Mouse (Mus musculus) embryonic facial prominence, embryonic 13.5 days (tissue): ENCODE data around the gene Emilin1. TPM values are rescaled to one million over a fixed set of nuclear protein-coding genes. Genes with fewer than 3 reads are reported as not detected.
A peak's percentile ranks its signal among the peaks of the same experiment; 100 is the strongest.

Experiments
- ATAC-seq: fragments of 200-750 bp; cut with Nextera tagmentation; 2 replicates; pipeline ENCODE4 v1.8.0; 2017; ENCODE audit warnings: low read depth; ENCODE audit not compliant: insufficient number of reproducible peaks, insufficient read depth, low FRiP score, low TSS enrichment
- H3K27ac ChIP-seq: fragments of 300-500 bp; sonication (generic); 2 replicates; pipeline ENCODE4 v1.5.1; 2015; ENCODE audit warnings: moderate library complexity, mild to moderate bottlenecking, inconsistent platforms
- H3K27me3 ChIP-seq: fragments of 300-500 bp; sonication (generic); 2 replicates; pipeline ENCODE4 v1.6.1; 2015; ENCODE audit warnings: mild to moderate bottlenecking, inconsistent platforms
- H3K36me3 ChIP-seq: fragments of 300-500 bp; sonication (generic); 2 replicates; pipeline ENCODE4 v1.6.1; 2015; ENCODE audit warnings: mild to moderate bottlenecking, inconsistent platforms
- H3K4me1 ChIP-seq: fragments of 300-500 bp; sonication (generic); 2 replicates; pipeline ENCODE4 v1.6.1; 2015; ENCODE audit warnings: inconsistent platforms
- H3K4me2 ChIP-seq: fragments of 300-500 bp; sonication (generic); 2 replicates; pipeline ENCODE4 v1.6.1; 2015; ENCODE audit warnings: moderate library complexity, mild to moderate bottlenecking, inconsistent platforms
- H3K4me3 ChIP-seq: fragments of 300-500 bp; sonication (generic); 2 replicates; pipeline ENCODE4 v1.5.1; 2015; ENCODE audit warnings: mild to moderate bottlenecking, inconsistent platforms
- H3K9ac ChIP-seq: fragments of 300-500 bp; sonication (generic); 2 replicates; pipeline ENCODE4 v1.6.1; 2015; ENCODE audit warnings: mild to moderate bottlenecking, inconsistent platforms
- H3K9me3 ChIP-seq: fragments of 300-500 bp; sonication (generic); 2 replicates; pipeline ENCODE4 v1.6.1; 2016; ENCODE audit warnings: inconsistent platforms
- WGBS: fragments of 180-500 bp; shearing (Covaris S2); methylation state at CpG from one replicate; pipeline ENCODE4 v1.1.7; 2015; ENCODE audit warnings: mixed read lengths; 5-methylcytosine and 5-hydroxymethylcytosine counted together
- polyA plus RNA-seq: library from polyadenylated mRNA; unstranded; fragments of >200 nt; fragmentation: Nextera tagmentation; extraction: Ambion mirVana; gene quantifications from 2 replicates; pipeline ENCODE4 v1.2.1, GENCODE M21; 2015

Emilin1 gene
- polyA plus RNA-seq, result 199 and 251 TPM in 2 replicates

DNA sequence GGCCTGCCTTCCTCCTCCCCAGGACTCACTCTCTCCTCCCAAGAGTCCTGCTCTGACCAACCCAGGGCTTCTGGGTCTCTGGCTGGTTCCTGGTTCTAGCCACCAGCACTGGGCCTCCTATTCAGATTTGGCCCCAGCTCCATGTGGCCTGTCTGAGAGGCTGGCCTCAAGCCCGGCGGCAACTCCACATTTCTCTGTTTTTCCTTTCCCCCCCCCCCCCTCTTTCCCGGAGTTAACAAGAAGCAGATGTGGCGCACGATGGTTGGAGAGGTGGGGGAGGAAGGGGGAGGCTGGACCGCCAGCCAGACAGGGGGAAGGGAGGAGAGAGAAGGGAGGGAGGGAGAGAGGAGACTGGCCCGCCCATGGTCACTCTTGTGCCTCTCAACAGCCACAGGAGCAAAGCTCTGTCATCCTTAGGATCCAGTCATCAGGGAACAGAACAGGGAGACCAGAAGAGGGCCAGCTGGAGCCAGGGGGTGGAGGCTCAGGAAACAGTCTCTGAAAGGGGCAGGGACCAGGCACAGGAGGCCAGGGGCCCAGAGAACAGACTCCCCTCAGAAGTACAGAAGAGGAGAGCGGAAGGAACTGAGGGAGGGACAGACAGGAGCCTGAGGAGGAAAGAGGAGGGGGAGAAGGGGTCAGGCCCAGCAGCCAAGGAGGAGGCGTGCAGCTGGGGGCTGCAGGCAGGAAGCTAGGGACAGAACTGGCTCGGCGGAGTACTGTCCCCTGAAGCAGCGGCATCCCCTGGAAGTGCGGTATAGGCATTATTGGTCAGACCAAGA lies at the start of gene Emilin1:
Emilin1 (plus strand) TSS at position 343 of the 782 bp plus-strand sequence.
- Histone ChIP-seq H3K36me3 (peaks cover 17% of the 10 kb centered on the region), H3K4me1 (peaks cover 88% of the 10 kb centered on the region), H3K27ac (peak within 1 kb of the TSS; percentile 99), H3K27me3 (no peaks in the 10 kb centered on the region), H3K9ac (peak within 1 kb of the TSS; percentile 88), H3K9me3 (no peaks in the 10 kb centered on the region), H3K4me2 (peak within 1 kb of the TSS; percentile 95), H3K4me3 (peak within 1 kb of the TSS; percentile 68)
- WGBS, result 11% methylated on average over 12 of the region's 13 CpGs
- peak; percentile 66 for ATAC-seq

DNA sequence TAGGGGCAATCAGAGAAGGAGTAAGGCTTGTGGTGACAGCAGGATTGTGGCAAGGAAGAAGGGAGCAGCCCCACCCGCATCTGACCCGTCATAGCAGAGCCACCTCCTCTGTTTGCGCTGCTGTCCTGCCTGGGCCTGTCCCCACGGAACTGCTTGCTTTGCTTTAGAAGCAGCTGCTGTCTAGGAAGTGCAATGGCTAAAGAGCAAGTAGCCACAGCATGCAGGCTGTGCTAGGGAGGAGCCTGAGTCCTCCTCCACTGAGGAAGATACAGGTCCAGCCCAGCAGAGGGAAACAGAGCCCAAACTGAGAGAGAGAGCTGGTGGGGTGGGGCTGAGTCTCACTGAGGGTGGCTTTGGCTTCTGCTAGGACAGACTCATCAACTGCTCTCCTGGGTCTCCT lies 49.4 kb upstream of the Emilin1 start:
- peaks cover 21% of the 10 kb centered on the region for H3K36me3 ChIP-seq
- 41% methylated on average over 4 of the region's 4 CpGs for WGBS
- H3K9me3 ChIP-seq, result no peaks in the 10 kb centered on the region
- H3K4me3 ChIP-seq, result no peak overlapping the region
- no peak overlapping the region for H3K4me2 ChIP-seq
- H3K4me1 ChIP-seq, result no peaks in the 10 kb centered on the region
- ATAC-seq, result peak; percentile 26; the same call in 1 of the 2 replicates
- no peaks in the 10 kb centered on the region for H3K27me3 ChIP-seq
- H3K27ac ChIP-seq, result no peak overlapping the region
- H3K9ac ChIP-seq, result no peak overlapping the region

DNA sequence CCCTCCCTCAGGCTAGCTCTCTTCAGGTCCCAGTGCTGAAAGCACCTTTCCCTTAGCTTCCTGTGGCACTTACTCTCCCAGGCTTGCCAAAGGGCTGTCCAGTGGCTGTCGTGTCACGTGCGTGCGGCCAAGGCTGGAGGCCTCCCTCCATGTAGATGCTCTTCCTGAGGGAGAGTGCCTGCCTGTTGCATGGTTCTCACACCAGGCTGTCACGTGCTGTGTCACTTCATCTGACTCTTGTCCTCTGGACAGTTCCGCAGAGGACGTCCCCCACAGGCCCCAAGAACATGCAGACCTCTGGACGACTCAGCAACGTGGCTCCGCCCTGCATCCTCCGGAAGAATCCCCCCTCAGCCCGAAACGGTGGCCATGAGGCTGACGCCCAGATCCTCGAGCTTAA lies 48.9 kb upstream of the Emilin1 start:
- no peaks in the 10 kb centered on the region for H3K27me3 ChIP-seq

DNA sequence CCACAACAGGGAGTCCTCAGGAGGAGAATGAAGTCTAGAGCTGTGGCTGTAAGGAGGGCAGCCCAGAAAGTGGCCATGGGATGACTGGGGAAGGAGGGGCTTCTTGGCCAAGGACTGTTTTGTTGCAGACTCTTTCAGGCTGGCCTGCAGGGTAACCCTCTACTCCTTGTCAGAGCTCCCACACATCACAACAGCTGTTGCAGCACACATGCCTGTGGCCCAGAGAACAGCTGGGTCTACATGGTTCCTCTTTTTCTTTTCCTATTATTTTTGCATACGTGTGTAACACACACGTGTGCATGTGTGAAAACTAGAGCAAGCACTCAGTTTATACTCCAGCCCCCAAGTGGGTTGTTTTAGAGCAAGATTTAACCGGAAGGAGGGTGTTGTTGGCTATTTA lies 46.3 kb upstream of the Emilin1 start:
- Histone ChIP-seq H3K36me3 (peaks cover 30% of the 10 kb centered on the region), H3K4me1 (peaks cover 17% of the 10 kb centered on the region), H3K9me3 (no peaks in the 10 kb centered on the region), H3K27me3 (no peaks in the 10 kb centered on the region), H3K4me2 (no peak overlapping the region), H3K9ac (no peak overlapping the region), H3K4me3 (no peak overlapping the region), H3K27ac (no peak overlapping the region)
- WGBS, result 84% methylated on average over 3 of the region's 3 CpGs
- ATAC-seq, result no peak

More for the DNA sequence above, 48.9 kb upstream of the Emilin1 start:
- no peak overlapping the region for H3K4me3 ChIP-seq
- H3K4me1 ChIP-seq, result no peaks in the 10 kb centered on the region
- WGBS, result 43% methylated on average over 15 of the region's 15 CpGs
- H3K4me2 ChIP-seq, result no peak overlapping the region
- no peak for ATAC-seq
- H3K27ac ChIP-seq, result no peak overlapping the region
- H3K36me3 ChIP-seq, result peaks cover 21% of the 10 kb centered on the region
- no peak overlapping the region for H3K9ac ChIP-seq
- H3K9me3 ChIP-seq, result no peaks in the 10 kb centered on the region

DNA sequence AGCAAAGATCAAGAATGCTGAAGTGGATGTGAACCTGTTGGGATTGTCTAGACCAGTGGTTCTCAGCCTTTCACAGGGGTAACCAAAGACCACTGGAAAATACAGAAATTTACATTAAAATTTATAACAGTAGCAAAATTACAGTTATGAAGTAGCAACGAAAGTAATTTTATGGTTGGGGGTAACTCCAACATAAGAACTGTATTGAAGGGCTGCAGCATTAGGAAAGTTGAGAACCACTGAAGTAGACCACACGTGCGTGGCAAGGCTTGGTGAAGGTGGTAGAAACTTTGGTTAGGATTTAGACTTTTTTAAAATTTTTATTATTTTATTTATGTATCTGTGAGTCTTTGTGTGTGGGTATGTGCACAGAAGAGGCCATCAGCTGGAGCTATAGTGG lies 45.5 kb upstream of the Emilin1 start, which contains the start of gene Tmem214:
Tmem214 (plus strand) TSS at position 301 of the 400 bp plus-strand sequence.
- 95% methylated on average over 3 of the region's 3 CpGs for WGBS
- H3K4me3 ChIP-seq, result peak within 1 kb of the TSS; percentile 87
- H3K4me1 ChIP-seq, result peaks cover 17% of the 10 kb centered on the region
- H3K36me3 ChIP-seq, result peaks cover 39% of the 10 kb centered on the region
- peak within 1 kb of the TSS; percentile 96; the same call in 1 of the 2 replicates for H3K9ac ChIP-seq
- H3K27ac ChIP-seq, result peak within 1 kb of the TSS; percentile 49; the same call in 1 of the 2 replicates
- no peaks in the 10 kb centered on the region for H3K27me3 ChIP-seq
- peak within 1 kb of the TSS; percentile 82 for H3K4me2 ChIP-seq
- no peaks in the 10 kb centered on the region for H3K9me3 ChIP-seq
- ATAC-seq, result no peak

DNA sequence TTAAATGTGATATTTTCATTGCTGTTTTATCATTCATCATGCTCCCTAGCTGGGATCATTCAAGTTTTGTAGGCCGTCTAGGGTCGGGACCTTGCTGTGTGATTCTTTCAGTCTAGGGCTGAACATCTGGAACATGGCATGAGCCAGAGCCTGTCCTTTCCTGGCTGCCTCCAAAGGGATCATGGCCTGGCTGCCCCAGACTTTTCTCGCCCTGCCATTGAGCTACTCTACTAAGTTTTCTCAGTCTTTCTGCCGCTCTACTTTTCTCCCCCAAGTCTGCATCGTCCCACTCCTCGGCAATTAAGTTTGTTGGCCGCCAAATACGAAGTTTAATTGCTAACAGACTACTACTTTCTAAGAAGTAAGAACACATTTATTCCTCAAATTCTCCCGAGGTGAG lies 44.2 kb upstream of the Emilin1 start:
- Histone ChIP-seq H3K4me1 (peaks cover 17% of the 10 kb centered on the region), H3K4me2 (peak overlapping the region; percentile 82), H3K9me3 (no peaks in the 10 kb centered on the region), H3K27me3 (no peaks in the 10 kb centered on the region), H3K36me3 (peaks cover 51% of the 10 kb centered on the region), H3K4me3 (peak overlapping the region; percentile 87), H3K9ac (peak overlapping the region; percentile 96), H3K27ac (peak overlapping the region; percentile 49)
- ATAC-seq, result no peak
- 7% methylated on average over 9 of the region's 9 CpGs for WGBS

DNA sequence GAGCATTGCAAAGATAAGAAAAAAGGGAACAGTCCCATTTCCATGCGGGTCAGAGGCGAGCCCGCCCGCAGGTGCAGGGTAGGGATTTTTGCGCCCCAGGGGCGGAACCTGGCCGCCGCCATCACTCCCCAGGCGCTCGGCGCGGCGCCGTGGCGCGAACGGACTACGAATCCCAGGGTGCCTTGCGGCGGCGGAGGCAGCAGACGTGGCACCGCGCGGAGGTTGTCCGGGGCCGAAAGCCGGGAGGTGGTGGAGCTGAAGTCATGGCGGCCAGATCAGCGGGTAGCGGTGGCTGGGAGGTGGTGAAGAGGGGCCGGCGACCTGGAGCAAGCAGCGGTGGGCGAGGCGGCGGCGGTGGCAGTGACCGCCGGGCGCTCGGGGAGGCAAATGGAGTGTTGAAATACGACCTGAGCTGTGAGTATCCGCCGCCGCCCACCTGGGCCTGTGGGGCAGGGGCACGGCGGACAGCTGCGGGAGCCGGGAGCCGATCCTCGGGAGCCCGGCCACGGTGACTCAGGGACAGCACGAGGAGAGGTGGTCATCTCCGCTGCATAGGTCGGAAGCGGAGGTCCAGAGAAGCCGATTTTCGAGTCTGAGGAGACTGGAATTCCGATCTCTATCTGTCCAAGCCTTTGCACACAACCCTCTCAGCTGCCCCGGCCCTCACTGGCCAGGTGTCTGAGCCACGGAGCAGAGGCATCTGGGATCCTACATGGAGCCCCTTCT lies 43.6 kb upstream of the Emilin1 start:
- peaks cover 54% of the 10 kb centered on the region for H3K36me3 ChIP-seq
- ATAC-seq, result peak; percentile 89
- no peaks in the 10 kb centered on the region for H3K9me3 ChIP-seq
- H3K9ac ChIP-seq, result peak overlapping the region; percentile 96
- peak overlapping the region; percentile 87 for H3K4me3 ChIP-seq
- H3K4me2 ChIP-seq, result peak overlapping the region; percentile 82
- peaks cover 17% of the 10 kb centered on the region for H3K4me1 ChIP-seq
- H3K27me3 ChIP-seq, result no peaks in the 10 kb centered on the region
- WGBS, result under 1% methylated on average over 63 of the region's 63 CpGs
- peak overlapping the region; percentile 49 for H3K27ac ChIP-seq

DNA sequence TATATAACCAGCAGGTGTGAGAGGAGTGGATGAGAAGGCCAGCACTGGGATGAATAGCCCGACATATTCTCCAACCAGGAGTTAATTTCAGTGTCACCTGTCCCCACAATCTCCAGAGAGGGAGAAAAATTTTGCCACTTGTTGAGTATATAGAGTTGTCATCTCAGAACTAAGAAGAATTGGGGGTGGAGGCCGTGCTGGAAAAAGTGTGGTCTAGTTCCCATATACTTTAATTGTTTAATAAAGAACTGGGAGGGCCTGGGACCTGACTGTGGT lies 43.1 kb upstream of the Emilin1 start:
- 28% methylated on average over 2 of the region's 2 CpGs for WGBS
- H3K36me3 ChIP-seq, result peaks cover 55% of the 10 kb centered on the region

DNA sequence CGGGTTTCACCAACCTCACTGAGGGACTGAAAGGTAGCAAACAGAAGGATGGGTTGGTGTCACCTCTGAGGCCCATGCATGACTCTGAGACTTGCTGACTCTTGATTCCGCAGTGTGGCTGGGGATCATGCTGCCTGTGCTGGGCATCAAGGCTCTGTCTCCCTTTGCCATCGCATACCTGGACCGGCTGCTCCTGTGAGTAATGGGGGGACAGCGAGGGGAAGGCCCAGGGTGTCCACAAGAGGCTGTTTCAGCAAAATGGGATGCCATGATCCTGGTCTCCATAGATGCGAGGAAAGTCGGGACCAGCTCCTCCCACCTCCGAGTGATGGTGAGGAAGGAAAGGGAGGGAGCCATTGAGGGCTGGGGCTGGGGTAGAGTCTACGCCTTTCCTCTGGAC lies 40.6 kb upstream of the Emilin1 start:
- ATAC-seq, result no peak

More for the DNA sequence above, 43.1 kb upstream of the Emilin1 start:
- peak overlapping the region; percentile 49; the same call in 1 of the 2 replicates for H3K27ac ChIP-seq
- peak overlapping the region; percentile 96 for H3K9ac ChIP-seq
- peak overlapping the region; percentile 87 for H3K4me3 ChIP-seq
- no peak for ATAC-seq
- H3K4me1 ChIP-seq, result peaks cover 17% of the 10 kb centered on the region
- no peaks in the 10 kb centered on the region for H3K9me3 ChIP-seq
- peak overlapping the region; percentile 82 for H3K4me2 ChIP-seq
- no peaks in the 10 kb centered on the region for H3K27me3 ChIP-seq

DNA sequence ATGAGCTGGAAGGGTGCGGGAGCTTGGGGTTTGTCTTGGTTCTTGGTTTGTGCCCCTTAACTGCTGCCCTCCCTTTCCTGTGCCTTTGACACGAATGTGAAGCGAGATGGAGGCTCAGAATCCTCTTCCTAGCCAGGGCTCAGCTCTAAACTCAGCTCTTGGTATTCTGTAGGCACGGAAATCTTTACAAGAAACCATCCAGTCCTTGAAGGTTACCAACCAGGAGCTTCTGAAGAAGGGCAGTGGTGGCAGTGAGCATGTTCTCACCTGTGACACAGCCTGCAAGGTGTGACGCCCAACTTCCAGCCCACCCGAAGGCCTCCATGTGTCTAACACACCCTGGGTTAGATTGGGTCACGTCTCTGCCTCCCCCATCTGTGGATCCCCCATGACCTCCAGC lies 38.8 kb upstream of the Emilin1 start:
- H3K9me3 ChIP-seq, result no peaks in the 10 kb centered on the region
- no peaks in the 10 kb centered on the region for H3K27me3 ChIP-seq
- H3K27ac ChIP-seq, result no peak overlapping the region
- 87% methylated on average over 7 of the region's 7 CpGs for WGBS
- H3K4me3 ChIP-seq, result no peak overlapping the region
- H3K9ac ChIP-seq, result no peak overlapping the region
- peaks cover 72% of the 10 kb centered on the region for H3K36me3 ChIP-seq
- peaks cover 33% of the 10 kb centered on the region for H3K4me1 ChIP-seq
- no peak for ATAC-seq
- H3K4me2 ChIP-seq, result no peak overlapping the region

More for the DNA sequence above, 40.6 kb upstream of the Emilin1 start:
- Histone ChIP-seq H3K4me2 (no peak overlapping the region), H3K36me3 (peaks cover 66% of the 10 kb centered on the region), H3K9ac (no peak overlapping the region; the same call in 1 of the 2 replicates), H3K4me1 (peaks cover 20% of the 10 kb centered on the region), H3K4me3 (no peak overlapping the region), H3K27me3 (no peaks in the 10 kb centered on the region), H3K9me3 (no peaks in the 10 kb centered on the region), H3K27ac (no peak overlapping the region)
- WGBS, result 91% methylated on average over 9 of the region's 9 CpGs

DNA sequence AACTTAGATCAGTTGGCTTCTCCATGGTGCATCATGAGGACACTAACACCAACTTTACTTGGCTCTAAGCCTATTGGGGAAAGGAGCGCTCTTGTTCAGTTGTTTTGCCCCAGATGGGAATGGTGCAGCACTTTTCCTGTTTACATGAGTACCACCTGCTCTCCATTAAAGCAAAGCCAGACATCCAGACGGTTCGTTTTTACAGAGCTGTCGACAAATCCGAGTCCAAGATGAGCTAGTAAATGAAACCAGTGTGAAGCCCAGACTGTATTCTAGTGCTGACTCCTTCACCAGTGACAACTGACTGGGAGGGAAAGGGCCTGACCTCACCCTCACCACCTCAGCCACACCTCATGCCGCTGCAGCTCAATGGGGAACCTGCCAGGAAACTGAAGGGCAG lies 34.6 kb upstream of the Emilin1 start:
- no peak for ATAC-seq
- WGBS, result 18% methylated on average over 6 of the region's 6 CpGs
- H3K9me3 ChIP-seq, result no peaks in the 10 kb centered on the region
- H3K36me3 ChIP-seq, result peaks cover 46% of the 10 kb centered on the region
- no peak overlapping the region for H3K9ac ChIP-seq
- H3K4me3 ChIP-seq, result no peak overlapping the region
- H3K4me1 ChIP-seq, result peaks cover 24% of the 10 kb centered on the region
- peak overlapping the region; percentile 51 for H3K27ac ChIP-seq
- peak overlapping the region; percentile 14; the same call in 1 of the 2 replicates for H3K4me2 ChIP-seq
- H3K27me3 ChIP-seq, result no peaks in the 10 kb centered on the region
